Mouse (Mus musculus): ENCODE measurements around the gene Trim7. TPM values are rescaled to one million over a fixed set of nuclear protein-coding genes. Genes with fewer than 3 reads are reported as not detected.

Gene Trim7
- total and polyA plus RNA-seq, 3 experiments: 0.81 to 1.3 TPM; not detected in 1

DNA sequence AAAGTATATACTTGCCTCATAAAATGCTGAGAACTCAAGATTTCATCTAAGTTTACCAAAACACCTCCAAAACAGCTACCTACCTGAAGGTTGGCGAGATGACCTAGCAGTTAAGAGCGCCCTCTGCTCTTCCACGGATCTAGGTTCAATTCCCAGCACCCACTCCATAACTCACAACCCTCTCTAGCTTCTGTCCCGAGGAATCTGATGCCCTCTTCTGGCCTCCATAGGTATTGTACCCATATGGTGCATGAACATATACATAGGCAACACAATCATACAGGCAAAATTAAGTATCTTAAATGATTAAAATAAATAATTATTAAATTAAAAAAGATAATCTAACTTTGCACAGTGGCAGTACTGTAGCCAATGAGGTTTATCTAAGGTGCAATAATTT is 43.7 kb upstream of the Trim7 start:
- Histone ChIP-seq H3K79me2 (ENCODE audit: control insufficient read depth, insufficient read depth, low read length, poor library complexity) (no peaks in the 10 kb centered on the region), H3K9ac (ENCODE audit: control insufficient read depth, low read depth, low read length, poor library complexity, severe bottlenecking) (no peak overlapping the region), H3K4me1 (ENCODE audit: control insufficient read depth in 1 of 2, insufficient read depth in 2 of 2, low read length in 2 of 2) (peaks cover 0 to 9% of the 10 kb centered on the region in 2 experiments; a peak in 2 of 4 replicates), H3K4me3 (ENCODE audit: control insufficient read depth in 1 of 2, insufficient read depth in 1 of 2, low read depth in 2 of 2, low read length in 2 of 2) (no peak overlapping the region), H3K9me3 (replicated peaks; ENCODE audit: insufficient read depth, low read length) (no peaks in the 10 kb centered on the region), H3K36me3 (ENCODE audit: control insufficient read depth in 1 of 2, insufficient read depth in 2 of 2, low read length in 2 of 2) (0 out of 4 replicates have a peak, but pooled peaks cover 0 to 2% of the 10 kb centered on the region in 2 experiments), H3K27me3 (ENCODE audit: control insufficient read depth in 1 of 2, insufficient read depth in 2 of 2, low read length in 2 of 2) (no peaks in the 10 kb centered on the region), H3K27ac (ENCODE audit: control insufficient read depth, low read depth, low read length) (no peak overlapping the region)
- TF ChIP-seq CTCF (IDR thresholded peaks at IDR 0.05 in 2 of 3, conservative IDR thresholded peaks at IDR 0.05 in 1 of 3; ENCODE audit: control insufficient read depth in 1 of 3, insufficient read depth in 1 of 3, low read depth in 2 of 3, low read length in 3 of 3, poor library complexity in 1 of 3, severe bottlenecking in 1 of 3): peak; percentile 9 to 39 (median 38); a peak in 5 of 6 replicates
- no peak for TF ChIP-seq RAD21 (IDR thresholded peaks at IDR 0.05; ENCODE audit: low read depth, low read length)
- DNase-seq (ENCODE audit: low read depth, low spot score): peak; percentile 68

DNA sequence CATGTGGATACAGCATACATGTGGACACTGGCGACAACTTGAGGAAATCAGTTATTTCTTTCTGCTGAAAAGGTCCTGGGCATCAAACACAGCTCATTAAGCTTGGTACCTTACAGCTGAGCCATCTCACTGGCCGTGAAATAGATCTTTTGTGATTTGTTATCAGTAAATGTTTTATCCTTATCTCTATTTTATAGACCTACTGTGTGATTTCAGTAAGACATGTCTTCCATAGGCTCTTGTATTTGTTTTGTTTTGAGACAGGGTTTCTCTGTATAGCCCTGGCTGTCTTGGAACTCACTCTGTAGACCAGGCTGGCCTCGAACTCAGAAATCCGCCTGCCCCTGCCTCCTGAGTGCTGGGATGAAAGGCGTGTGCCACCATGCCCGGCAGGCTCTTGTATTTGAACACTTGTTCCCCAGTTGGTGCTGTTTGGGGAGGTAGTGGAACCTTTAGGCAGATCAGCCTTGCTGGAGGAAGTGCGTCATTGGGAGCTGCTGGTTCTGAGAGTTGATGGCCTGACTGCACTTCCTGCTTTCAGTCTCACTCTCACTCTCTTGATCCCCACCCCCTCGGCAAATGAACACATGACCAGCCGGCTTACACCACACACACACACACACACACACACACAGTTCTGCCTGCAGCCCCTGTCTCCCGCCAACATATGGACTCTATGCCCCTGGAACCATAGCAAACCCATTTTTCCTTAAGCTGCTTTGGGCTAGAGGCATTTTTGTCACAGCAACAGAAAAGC is 38.3 kb upstream of the Trim7 start:
- H3K9me3 ChIP-seq (replicated peaks; ENCODE audit: insufficient read depth, low read length): no peaks in the 10 kb centered on the region
- peak overlapping the region; percentile 64 to 65 for H3K4me3 ChIP-seq (ENCODE audit: control insufficient read depth in 1 of 2, insufficient read depth in 1 of 2, low read depth in 2 of 2, low read length in 2 of 2)
- H3K36me3 ChIP-seq (ENCODE audit: control insufficient read depth in 1 of 2, insufficient read depth in 2 of 2, low read length in 2 of 2): peaks cover 0 to 12% of the 10 kb centered on the region in 2 experiments; a peak in 2 of 4 replicates
- peak; percentile 97 for DNase-seq (ENCODE audit: low read depth, low spot score)
- H3K27me3 ChIP-seq (ENCODE audit: control insufficient read depth in 1 of 2, insufficient read depth in 2 of 2, low read length in 2 of 2): no peaks in the 10 kb centered on the region
- H3K4me1 ChIP-seq (ENCODE audit: control insufficient read depth in 1 of 2, insufficient read depth in 2 of 2, low read length in 2 of 2): peaks cover 9 to 21% of the 10 kb centered on the region in 2 experiments
- no peaks in the 10 kb centered on the region for H3K79me2 ChIP-seq (ENCODE audit: control insufficient read depth, insufficient read depth, low read length, poor library complexity)
- H3K9ac ChIP-seq (ENCODE audit: control insufficient read depth, low read depth, low read length, poor library complexity, severe bottlenecking): peak overlapping the region; percentile 74
- peak overlapping the region; percentile 86 for H3K27ac ChIP-seq (ENCODE audit: control insufficient read depth, low read depth, low read length)
- no peak for TF ChIP-seq RCOR1 (IDR thresholded peaks at IDR 0.05; ENCODE audit: low read depth, low read length)
- no peak for TF ChIP-seq JUND (IDR thresholded peaks at IDR 0.05; ENCODE audit: low read depth, low read length)
- TF ChIP-seq ELF1 (IDR thresholded peaks at IDR 0.05; ENCODE audit: low read depth, low read length): peak; percentile 95
- TF ChIP-seq ETS1 (IDR thresholded peaks at IDR 0.05; ENCODE audit: low read depth, low read length): peak; percentile 79
- TF ChIP-seq USF1 (IDR thresholded peaks at IDR 0.05; ENCODE audit: low read depth, low read length): peak; percentile 93
- peak; percentile 4; the same call in 1 of the 2 replicates for TF ChIP-seq GATA1 (IDR thresholded peaks at IDR 0.05; ENCODE audit: low read depth, low read length)
- TF ChIP-seq ZNF384 (IDR thresholded peaks at IDR 0.05; ENCODE audit: low read depth, low read length): 0 out of 2 replicates have a peak, but pooled peaks have one; percentile 10
- TF ChIP-seq MYB (IDR thresholded peaks at IDR 0.05; ENCODE audit: low read depth, low read length): no peak
- TF ChIP-seq MXI1 (IDR thresholded peaks at IDR 0.05; ENCODE audit: low read depth, low read length): peak; percentile 64; the same call in 1 of the 2 replicates
- peak; percentile 96 for TF ChIP-seq TBP (IDR thresholded peaks at IDR 0.05; ENCODE audit: low read depth, low read length)
- TF ChIP-seq NRF1 (IDR thresholded peaks at IDR 0.05; ENCODE audit: insufficient read depth, low read depth, low read length, poor library complexity, severe bottlenecking): no peak
- 0 out of 2 replicates have a peak, but pooled peaks have one; percentile 76 for TF ChIP-seq ZKSCAN1 (IDR thresholded peaks at IDR 0.05; ENCODE audit: low read depth, low read length)
- TF ChIP-seq MAZ (IDR thresholded peaks at IDR 0.05; ENCODE audit: low read depth, low read length): no peak; the same call in 1 of the 2 replicates
- TF ChIP-seq USF2 (IDR thresholded peaks at IDR 0.05; ENCODE audit: borderline replicate concordance in 1 of 2, insufficient read depth in 1 of 2, low read depth in 1 of 2, low read length in 2 of 2): peak in 1 of 2 experiments; percentile 48; a peak in 1 of 4 replicates
- peak; percentile 84 for TF ChIP-seq SIN3A (IDR thresholded peaks at IDR 0.05; ENCODE audit: low read length)
- TF ChIP-seq POLR2AphosphoS5 (IDR thresholded peaks at IDR 0.05; ENCODE audit: borderline replicate concordance, low read depth, low read length): no peak
- no peak for TF ChIP-seq TAL1 (IDR thresholded peaks at IDR 0.05; ENCODE audit: low read length)
- no peak for TF ChIP-seq MAFK (IDR thresholded peaks at IDR 0.05; ENCODE audit: borderline replicate concordance, low read depth, low read length)
- TF ChIP-seq HCFC1 (IDR thresholded peaks at IDR 0.05; ENCODE audit: low read depth, low read length): peak; percentile 80
- no peak; the same call in 1 of the 2 replicates for TF ChIP-seq KAT2A (conservative IDR thresholded peaks at IDR 0.05; ENCODE audit: low read depth, low read length)
- no peak for TF ChIP-seq CTCF (IDR thresholded peaks at IDR 0.05 in 2 of 3, conservative IDR thresholded peaks at IDR 0.05 in 1 of 3; ENCODE audit: control insufficient read depth in 1 of 3, insufficient read depth in 1 of 3, low read depth in 2 of 3, low read length in 3 of 3, poor library complexity in 1 of 3, severe bottlenecking in 1 of 3)
- TF ChIP-seq MYC (IDR thresholded peaks at IDR 0.05; ENCODE audit: low read depth, low read length): peak; percentile 64; the same call in 1 of the 2 replicates
- TF ChIP-seq GABPA (IDR thresholded peaks at IDR 0.05; ENCODE audit: low read depth, low read length): no peak
- TF ChIP-seq TCF12 (IDR thresholded peaks at IDR 0.05; ENCODE audit: low read depth, low read length): no peak
- TF ChIP-seq ZC3H11A (IDR thresholded peaks at IDR 0.05; ENCODE audit: low read depth, low read length): no peak
- TF ChIP-seq RAD21 (IDR thresholded peaks at IDR 0.05; ENCODE audit: low read depth, low read length): no peak
- TF ChIP-seq POLR2A (IDR thresholded peaks at IDR 0.05; ENCODE audit: control insufficient read depth in 1 of 2, insufficient read depth in 1 of 2, low read depth in 1 of 2, low read length in 2 of 2, poor library complexity in 1 of 2): peak in 1 of 2 experiments; percentile 70; a peak in 2 of 4 replicates
- TF ChIP-seq ZMIZ1 (IDR thresholded peaks at IDR 0.05; ENCODE audit: low read depth, low read length): no peak
